Mouse (Mus musculus) embryonic stem cell, embryonic (primary cell): ENCODE data around the gene Hnmt.
"Not testable (repeated sequence)": the region's sequence is repeated elsewhere in the genome, so short reads cannot be mapped to it uniquely, and the experiment has no call there.

Experiments
- CTCF ChIA-PET, 4 experiments: fragments of 300-600 bp in 2 of 4; fragments of 350-600 bp in 2 of 4; sonication (Branson Sonifier 250); formaldehyde crosslinking; loops; one replicate each; lab custom pipeline; 2022; ENCODE audit warnings: inconsistent platforms in 2 of 4; lab: Charles Lee
- POLR2A ChIA-PET, 4 experiments: fragments of 300-600 bp in 2 of 4; fragments of 350-600 bp in 2 of 4; sonication (Branson Sonifier 250); formaldehyde crosslinking; loops; one replicate each; lab custom pipeline; 2022; ENCODE audit warnings: antibody characterized with exemption in 4 of 4, inconsistent platforms in 1 of 4; lab: Charles Lee

Gene Hnmt

GRCm38 (mm10) chr2:24049344-24049990, at the start of gene Hnmt:
Gene Hnmt, minus strand, starts transcription at chr2:24049394.
- CTCF ChIA-PET: no interaction called here
- POLR2A ChIA-PET: interaction anchor here in 1 of 4 experiments (0.7 kb wide), 1 partner anchor 463 kb away, joined by 3 read pairs; no protein-coding TSS in a partner anchor

- ChIA-PET CTCF (no interaction called here), POLR2A (no interaction called here)
Observed at GRCm38 (mm10) chr2:24096495-24096894, 47.3 kb upstream of the Hnmt start, which contains the start of gene Tbpl2. Gene Tbpl2, minus strand, starts transcription at chr2:24096595.

GRCm38 (mm10) chr2:24090921-24091320, 41.7 kb upstream of the Hnmt start:
- CTCF ChIA-PET: no interaction called here
- POLR2A ChIA-PET: no interaction called here

GRCm38 (mm10) chr2:24050459-24050858, 1.3 kb upstream of the Hnmt start:
- CTCF ChIA-PET: no interaction called here
- POLR2A ChIA-PET: no interaction called here

- CTCF ChIA-PET: interaction anchor here in 1 of 4 experiments (0.6 kb wide), 2 partner anchors 44 to 153 kb away, joined by 3 to 5 read pairs; no protein-coding TSS in a partner anchor
- POLR2A ChIA-PET: interaction anchor here in 1 of 4 experiments (0.7 to 1.1 kb wide), 2 partner anchors 38 to 462 kb away, joined by 3 to 5 read pairs; no protein-coding TSS in a partner anchor
Observed at GRCm38 (mm10) chr2:24048480-24049097, 605 bp downstream of the Hnmt start.

- CTCF ChIA-PET: interaction anchor here in 1 of 4 experiments (0.6 kb wide), 1 partner anchor 153 kb away, joined by 3 read pairs; no protein-coding TSS in a partner anchor
- POLR2A ChIA-PET: interaction anchor here in 1 of 4 experiments (0.5 to 1.1 kb wide), 2 partner anchors 39 to 370 kb away, joined by 4 to 5 read pairs; no protein-coding TSS in a partner anchor
Observed at GRCm38 (mm10) chr2:24047551-24048479, 1.4 kb downstream of the Hnmt start.

- CTCF ChIA-PET: no interaction called here
- POLR2A ChIA-PET: no interaction called here
Observed at GRCm38 (mm10) chr2:24042901-24043300, 6.3 kb downstream of the Hnmt start.

- POLR2A ChIA-PET: no interaction called here
- CTCF ChIA-PET: no interaction called here
Observed at GRCm38 (mm10) chr2:24040531-24040930, 8.7 kb downstream of the Hnmt start.

GRCm38 (mm10) chr2:24019386-24019785, 29.8 kb downstream of the Hnmt start:
- CTCF ChIA-PET, POLR2A ChIA-PET: not testable (repeated sequence)

- POLR2A ChIA-PET: interaction anchor here in 1 of 4 experiments (1.0 kb wide), 1 partner anchor 14 kb away, joined by 3 read pairs; no protein-coding TSS in a partner anchor
Observed at GRCm38 (mm10) chr2:24018966-24019365, 30.2 kb downstream of the Hnmt start.

GRCm38 (mm10) chr2:24014957-24015356, 34.2 kb downstream of the Hnmt start:
- ChIA-PET CTCF (no interaction called here), POLR2A (no interaction called here)

More at GRCm38 (mm10) chr2:24018966-24019365, 30.2 kb downstream of the Hnmt start:
- CTCF ChIA-PET: no interaction called here

GRCm38 (mm10) chr2:23999323-23999722, 49.9 kb downstream of the Hnmt start:
- POLR2A ChIA-PET: interaction anchor here in 1 of 4 experiments (0.7 kb wide), 1 partner anchor 968 kb away, joined by 3 read pairs; no protein-coding TSS in a partner anchor

GRCm38 (mm10) chr2:23998836-23999235, 50.4 kb downstream of the Hnmt start:
- POLR2A ChIA-PET: interaction anchor here in 1 of 4 experiments (0.7 kb wide), 1 partner anchor 968 kb away, joined by 3 read pairs; no protein-coding TSS in a partner anchor
- CTCF ChIA-PET: no interaction called here

More at GRCm38 (mm10) chr2:23999323-23999722, 49.9 kb downstream of the Hnmt start:
- CTCF ChIA-PET: no interaction called here

- ChIA-PET POLR2A (no interaction called here), CTCF (no interaction called here)
Observed at GRCm38 (mm10) chr2:23996830-23997229, 52.4 kb downstream of the Hnmt start.

- CTCF ChIA-PET, POLR2A ChIA-PET: not testable (repeated sequence)
Observed at GRCm38 (mm10) chr2:23990034-23990573, 59.1 kb downstream of the Hnmt start.

GRCm38 (mm10) chr2:23987283-23987682, 61.9 kb downstream of the Hnmt start:
- ChIA-PET POLR2A (interaction anchor here in 1 of 4 experiments (0.7 kb wide), 1 partner anchor 98 kb away, joined by 4 read pairs; no protein-coding TSS in a partner anchor), CTCF (no interaction called here)

GRCm38 (mm10) chr2:23983343-23983742, 65.9 kb downstream of the Hnmt start:
- CTCF ChIA-PET: no interaction called here

GRCm38 (mm10) chr2:23982860-23983259, 66.3 kb downstream of the Hnmt start:
- CTCF ChIA-PET: no interaction called here
- POLR2A ChIA-PET: no interaction called here

More at GRCm38 (mm10) chr2:23983343-23983742, 65.9 kb downstream of the Hnmt start:
- POLR2A ChIA-PET: no interaction called here
